Mouse (Mus musculus) erythroblast, embryonic 14.5 days (primary cell): ENCODE measurements around the gene Wdr31. TPM values are rescaled to one million over a fixed set of nuclear protein-coding genes. Genes with fewer than 3 reads are reported as not detected.

Experiments
- H3K27me3 ChIP-seq: 2 replicates; pipeline ENCODE4 v1.6.1; 2012; ENCODE audit warnings: inconsistent platforms; ENCODE audit not compliant: control insufficient read depth
- H3K36me3 ChIP-seq: 2 replicates; pipeline ENCODE4 v1.6.1; 2012; ENCODE audit warnings: mild to moderate bottlenecking, inconsistent platforms; ENCODE audit not compliant: control insufficient read depth
- H3K4me1 ChIP-seq: 2 replicates; pipeline ENCODE4 v1.6.1; 2012; ENCODE audit warnings: inconsistent platforms; ENCODE audit not compliant: control insufficient read depth
- H3K4me3 ChIP-seq: replicated peaks from 2 replicates; pipeline ENCODE3; 2012; ENCODE audit warnings: moderate library complexity, mild to moderate bottlenecking, inconsistent platforms
- H3K9me3 ChIP-seq: 2 replicates; pipeline ENCODE4 v1.6.1; 2012; ENCODE audit warnings: low read length, inconsistent platforms, mixed read lengths; ENCODE audit not compliant: control insufficient read depth
- GATA1 ChIP-seq: IDR thresholded peaks from 2 replicates; pipeline ENCODE4 v1.6.1; 2012; ENCODE audit warnings: low read length, inconsistent platforms, mixed read lengths
- TAL1 ChIP-seq: IDR thresholded peaks from 3 replicates; pipeline ENCODE4 v1.6.1; 2012; ENCODE audit warnings: low read length, inconsistent platforms, mixed read lengths
- polyA plus RNA-seq: library from polyadenylated mRNA; stranded (reverse); fragments of >175 nt; gene quantifications from 2 replicates; pipeline ENCODE4 v1.2.3, GENCODE M21; 2012

The Wdr31 gene
- polyA plus RNA-seq: not detected in 2 replicates

DNA sequence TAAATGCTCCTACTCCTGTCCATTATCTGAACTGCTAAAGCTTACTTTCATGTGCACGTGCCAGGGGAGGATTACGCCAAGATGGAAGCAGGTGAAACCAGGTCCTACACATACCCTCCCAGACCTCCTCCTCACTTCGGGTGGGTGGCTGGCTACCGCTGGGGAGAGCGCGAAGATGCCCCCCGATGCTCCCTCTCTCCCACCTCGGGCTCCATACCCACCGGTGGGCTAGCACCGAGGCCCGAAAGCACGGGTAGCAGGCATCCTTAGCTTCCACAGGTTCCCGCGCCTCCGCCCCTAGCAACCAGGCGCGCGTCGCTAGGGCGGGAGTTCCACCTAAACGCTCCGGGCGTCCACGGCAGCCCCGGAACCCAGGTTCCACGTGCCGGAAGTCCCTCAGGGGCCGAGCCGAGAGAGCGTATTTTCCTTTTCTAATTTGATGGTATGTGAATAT lies at the start of gene Wdr31:
TSS of gene Wdr31 (minus strand) at position 299 of the 454 bp plus-strand sequence.
- peaks cover under 1% of the 10 kb centered on the region; the same call in 1 of the 2 replicates for H3K27me3 ChIP-seq
- H3K4me1 ChIP-seq: peaks cover 29% of the 10 kb centered on the region
- no peak for TF ChIP-seq TAL1
- no peak for TF ChIP-seq GATA1
- no peaks in the 10 kb centered on the region for H3K36me3 ChIP-seq
- peak within 1 kb of the TSS; percentile 68 for H3K4me3 ChIP-seq
- H3K9me3 ChIP-seq: no peaks in the 10 kb centered on the region

DNA sequence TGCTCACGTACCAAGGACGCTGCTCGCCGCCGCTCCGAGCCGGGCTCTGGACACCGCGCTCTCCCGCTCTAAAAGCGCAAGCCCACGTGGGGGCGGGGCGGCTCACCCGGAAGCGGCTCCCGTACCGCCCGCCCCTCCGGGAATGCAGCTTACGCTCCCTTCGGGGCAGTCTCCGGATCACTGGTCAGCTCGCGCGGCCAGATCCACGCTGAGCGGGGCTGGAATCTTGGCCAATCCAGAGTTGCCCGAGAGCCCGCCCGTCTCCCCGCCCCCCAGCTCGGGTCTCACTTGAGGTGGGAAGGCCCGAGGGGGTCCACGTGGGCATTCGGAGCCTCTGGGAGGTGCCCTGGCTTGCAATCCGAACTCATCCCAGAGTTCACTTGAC lies 49.1 kb upstream of the Wdr31 start, which contains the start of gene Alad:
TSS of gene Alad (minus strand) at position 70 of the 385 bp plus-strand sequence.
- Histone ChIP-seq H3K4me3 (peak within 1 kb of the TSS; percentile 65), H3K9me3 (no peaks in the 10 kb centered on the region), H3K4me1 (peaks cover 76% of the 10 kb centered on the region), H3K27me3 (no peaks in the 10 kb centered on the region), H3K36me3 (peaks cover 75% of the 10 kb centered on the region)
- TF ChIP-seq GATA1: no peak
- TF ChIP-seq TAL1: no peak

- Histone ChIP-seq H3K36me3 (peaks cover 75% of the 10 kb centered on the region), H3K27me3 (no peaks in the 10 kb centered on the region), H3K4me1 (peaks cover 74% of the 10 kb centered on the region), H3K4me3 (peak overlapping the region; percentile 65), H3K9me3 (no peaks in the 10 kb centered on the region)
- no peak for TF ChIP-seq GATA1
- TF ChIP-seq TAL1: no peak
Measured at GRCm38 (mm10) chr4:62519122-62519848, 48.6 kb upstream of the Wdr31 start.

DNA sequence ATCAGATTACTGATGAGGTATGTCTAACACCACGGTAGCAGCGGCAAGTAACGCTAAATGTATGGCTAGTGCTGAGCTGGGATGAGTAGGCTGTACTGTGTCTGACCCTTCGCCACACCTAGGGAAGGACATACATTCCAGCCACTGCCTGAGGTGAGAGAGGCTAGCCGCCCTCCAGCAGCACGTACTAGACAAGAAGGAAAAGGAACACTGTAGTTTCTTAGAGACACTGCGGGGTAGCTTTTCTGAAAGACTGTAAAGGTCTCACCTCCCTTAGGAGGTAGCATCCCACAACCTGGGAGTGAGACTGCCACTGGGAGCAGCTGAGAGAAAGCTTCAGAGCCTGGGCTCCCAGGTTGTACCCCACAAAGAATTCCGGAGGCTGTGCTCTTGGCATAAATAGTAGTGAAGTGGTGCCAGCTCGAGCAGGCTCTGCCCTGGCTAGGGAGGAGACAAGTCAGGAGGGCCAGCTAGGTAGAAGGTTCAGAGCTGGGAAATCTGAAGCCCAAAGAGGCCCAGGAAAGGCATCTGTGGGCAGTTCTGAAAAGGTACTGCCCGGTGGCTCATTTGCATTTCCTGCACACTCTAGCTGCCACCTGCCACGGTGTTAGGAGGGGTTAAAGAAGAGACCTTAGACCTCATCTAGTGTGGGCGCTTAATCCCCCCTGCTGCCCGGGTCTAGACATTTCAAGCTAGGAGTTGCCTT lies 47.9 kb upstream of the Wdr31 start:
- Histone ChIP-seq H3K4me1 (peaks cover 74% of the 10 kb centered on the region), H3K27me3 (no peaks in the 10 kb centered on the region), H3K9me3 (no peaks in the 10 kb centered on the region), H3K4me3 (peak overlapping the region; percentile 65), H3K36me3 (peaks cover 76% of the 10 kb centered on the region)
- TF ChIP-seq GATA1 (no peak), TAL1 (no peak)

DNA sequence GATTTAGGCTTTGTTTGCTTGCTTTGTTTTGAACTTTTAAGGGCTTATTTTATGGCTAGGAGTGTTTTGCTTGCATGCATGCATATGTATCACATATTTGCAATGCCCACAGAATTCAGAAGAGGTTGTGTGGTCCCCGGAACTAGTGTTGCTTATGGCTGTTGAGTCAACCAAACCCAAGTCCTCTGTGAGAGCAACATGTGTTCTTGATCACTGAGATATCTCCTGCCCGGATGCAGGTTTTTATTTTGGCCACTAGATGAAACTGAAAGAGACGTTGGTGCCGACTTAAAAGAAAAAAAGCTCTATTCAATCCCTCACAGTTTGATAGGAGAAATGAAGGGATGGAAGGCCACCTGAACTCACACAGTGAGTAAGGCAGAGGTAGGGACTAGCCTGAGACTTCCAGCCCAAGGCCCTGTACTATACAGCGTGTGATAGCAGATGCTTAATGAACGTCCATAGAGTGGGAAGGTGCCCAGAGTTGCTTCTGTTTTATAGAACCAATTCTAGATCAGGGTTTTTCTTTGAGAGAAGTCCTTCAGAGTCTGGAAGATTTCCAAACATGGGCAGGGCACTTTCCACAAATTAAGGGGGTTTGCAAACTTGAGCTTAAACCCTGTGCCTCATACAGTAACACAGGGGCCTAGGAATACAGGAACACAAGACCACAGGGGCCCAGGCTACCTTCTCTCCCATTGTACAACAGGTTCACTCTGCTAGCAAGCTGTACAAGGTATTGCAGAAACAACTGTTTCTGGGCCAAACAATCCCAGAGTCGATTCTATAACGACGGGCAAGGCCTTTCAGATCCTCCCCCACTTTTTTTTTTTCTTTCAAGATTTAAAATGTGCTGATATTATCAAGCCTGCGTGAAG lies 47.1 kb upstream of the Wdr31 start:
- Histone ChIP-seq H3K27me3 (no peaks in the 10 kb centered on the region), H3K36me3 (peaks cover 76% of the 10 kb centered on the region), H3K4me3 (peak overlapping the region; percentile 65), H3K9me3 (no peaks in the 10 kb centered on the region), H3K4me1 (peaks cover 74% of the 10 kb centered on the region)
- TF ChIP-seq TAL1: no peak
- TF ChIP-seq GATA1: 0 out of 2 replicates have a peak, but pooled peaks have one; percentile 9

DNA sequence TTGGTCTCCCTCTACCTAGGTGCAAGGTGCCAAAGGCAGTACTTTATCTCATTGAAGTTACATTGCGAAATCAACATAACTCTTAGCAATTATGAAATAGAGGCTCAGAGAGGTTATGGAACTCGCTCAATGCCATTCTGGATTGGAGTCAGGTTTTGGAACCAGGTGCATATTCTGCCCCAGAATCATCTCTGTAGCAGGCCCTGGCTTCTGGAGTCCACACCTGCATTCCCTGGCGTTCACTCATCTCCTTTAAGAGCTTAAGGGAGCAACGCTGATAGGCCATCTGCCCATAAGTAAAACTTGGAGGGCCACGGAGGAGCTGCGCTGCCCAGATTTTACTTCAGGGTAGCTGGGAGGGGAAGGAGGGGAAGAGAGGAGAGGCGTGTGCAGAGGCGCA lies 46.4 kb upstream of the Wdr31 start:
- Histone ChIP-seq H3K4me1 (peaks cover 74% of the 10 kb centered on the region), H3K9me3 (no peaks in the 10 kb centered on the region), H3K4me3 (peak overlapping the region; percentile 65), H3K27me3 (no peaks in the 10 kb centered on the region), H3K36me3 (peaks cover 76% of the 10 kb centered on the region)
- TF ChIP-seq GATA1 (no peak), TAL1 (no peak)

DNA sequence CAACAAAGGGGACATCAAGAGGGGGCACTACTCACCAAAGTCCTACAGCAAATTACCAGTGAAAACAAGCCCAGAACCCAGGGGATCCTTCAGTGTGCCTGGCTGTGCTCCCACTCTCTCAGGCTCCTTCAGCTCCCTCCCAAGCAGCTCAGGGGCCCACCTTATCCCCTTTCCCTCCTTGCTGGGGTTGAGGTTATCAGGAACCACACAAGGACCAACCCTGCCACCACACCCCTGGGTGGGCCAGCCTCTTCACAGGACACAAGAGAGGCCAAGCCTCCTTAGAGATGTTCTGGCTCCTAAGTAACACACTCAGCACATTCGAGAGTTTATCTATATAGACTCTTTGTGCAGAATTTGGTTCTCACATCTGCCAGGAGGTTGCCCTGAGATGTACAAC lies 45.9 kb upstream of the Wdr31 start:
- Histone ChIP-seq H3K9me3 (no peaks in the 10 kb centered on the region), H3K4me3 (peak overlapping the region; percentile 65), H3K36me3 (peaks cover 76% of the 10 kb centered on the region), H3K27me3 (no peaks in the 10 kb centered on the region), H3K4me1 (peaks cover 75% of the 10 kb centered on the region)
- peak; percentile 99 for TF ChIP-seq TAL1
- TF ChIP-seq GATA1: peak; percentile 99

DNA sequence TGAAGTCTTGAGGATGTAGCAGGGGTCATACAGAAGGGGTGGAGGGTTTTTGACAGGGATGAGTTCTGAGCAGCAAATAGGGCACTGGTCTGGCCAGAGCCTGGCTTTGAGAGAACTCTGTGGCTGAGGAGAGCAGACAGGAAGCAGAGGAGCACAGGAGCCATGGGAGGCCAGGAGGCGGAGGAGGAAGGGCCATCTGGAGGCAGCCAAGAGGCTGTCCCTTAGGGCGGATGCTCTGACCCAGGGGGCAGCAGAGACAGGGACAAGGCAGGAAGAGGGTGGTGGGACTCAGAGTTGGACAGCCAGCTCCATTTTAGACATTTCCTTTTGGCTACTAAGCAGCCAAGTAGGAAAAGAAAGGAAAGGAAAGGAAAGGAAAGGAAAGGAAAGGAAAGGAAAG lies 45.4 kb upstream of the Wdr31 start:
- Histone ChIP-seq H3K36me3 (peaks cover 78% of the 10 kb centered on the region), H3K27me3 (no peaks in the 10 kb centered on the region), H3K9me3 (no peaks in the 10 kb centered on the region), H3K4me3 (peak overlapping the region; percentile 65), H3K4me1 (peaks cover 76% of the 10 kb centered on the region)
- TF ChIP-seq TAL1 (no peak), GATA1 (no peak)

DNA sequence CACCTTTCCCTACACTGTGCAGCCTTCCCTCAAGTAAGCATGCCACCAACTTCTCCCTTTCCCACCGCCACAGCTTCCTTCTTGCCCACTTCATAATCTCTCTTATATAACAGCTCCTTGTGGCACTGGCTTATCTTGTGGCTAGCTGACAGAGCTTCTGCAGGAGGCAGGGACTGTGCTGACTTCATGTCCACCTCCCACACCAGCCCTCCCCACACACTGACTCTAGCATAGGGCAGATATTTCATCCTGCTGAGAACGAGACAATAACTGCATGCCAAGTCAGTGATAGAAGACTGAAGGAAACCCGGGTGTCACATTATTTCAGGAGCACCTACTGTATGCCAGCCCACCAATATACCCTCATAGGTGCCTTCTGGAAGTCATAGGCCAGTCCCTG lies 44.8 kb upstream of the Wdr31 start:
- H3K9me3 ChIP-seq: no peaks in the 10 kb centered on the region
- H3K36me3 ChIP-seq: peaks cover 82% of the 10 kb centered on the region
- peaks cover 76% of the 10 kb centered on the region for H3K4me1 ChIP-seq
- TF ChIP-seq GATA1 (peak; percentile 54), TAL1 (no peak)
- H3K27me3 ChIP-seq: no peaks in the 10 kb centered on the region
- H3K4me3 ChIP-seq: peak overlapping the region; percentile 65
